Comparison of ENCODE assay signal across 24 mouse cellular contexts in genomic region chr6:148345001-148345400, GRCm38 (mm10).
A peak's percentile ranks its signal among the peaks of the same experiment; 100 is the strongest.
DNase-seq lines count a peak whose midpoint lies in the region; ATAC-seq and TF ChIP-seq lines count a peak whose summit lies in the region.
"Had no signal": no experiment of that assay in that cellular context is flagged by ENCODE, and none has a peak within 500 bp of the region (broad histone marks: within the 10 kb centered on the region; RNA-seq: fewer than 3 reads in every experiment).

No protein-coding gene starts in this region.

- no peak overlapping the region for H3K9ac ChIP-seq in heart, embryonic 11.5 days (ENCODE audit: low read depth, low read length)
- H3K9ac ChIP-seq in liver, postnatal 0 days (replicated peaks), result no peak overlapping the region
- no peak overlapping the region for H3K9ac ChIP-seq in liver, embryonic 12.5 days
- no peak overlapping the region for H3K9ac ChIP-seq in forebrain, embryonic 14.5 days (ENCODE audit: low read length)
- H3K9ac ChIP-seq: forebrain, embryonic 13.5 days; forebrain, postnatal 0 days; heart, embryonic 13.5 days; hindbrain, embryonic 12.5 days; hindbrain, embryonic 15.5 days; intestine, embryonic 15.5 days had no signal

- H3K9me3 ChIP-seq in heart, embryonic 10.5 days, result no peaks in the 10 kb centered on the region
- no peaks in the 10 kb centered on the region for H3K9me3 ChIP-seq in heart, embryonic 11.5 days (replicated peaks; ENCODE audit: control insufficient read depth, low read length)
- H3K9me3 ChIP-seq in liver, postnatal 0 days (ENCODE audit: low read length), result no peaks in the 10 kb centered on the region
- no peaks in the 10 kb centered on the region for H3K9me3 ChIP-seq in liver, embryonic 12.5 days (replicated peaks)
- H3K9me3 ChIP-seq in forebrain, embryonic 14.5 days (replicated peaks; ENCODE audit: control insufficient read depth, low read length), result no peaks in the 10 kb centered on the region
- H3K9me3 ChIP-seq: forebrain, embryonic 10.5 days; forebrain, embryonic 13.5 days; heart, embryonic 13.5 days; hindbrain, embryonic 12.5 days; hindbrain, embryonic 15.5 days; intestine, embryonic 15.5 days had no signal

- 76% methylated on average over 3 of the region's 3 CpGs for WGBS in heart, embryonic 10.5 days
- 70% methylated on average over 3 of the region's 3 CpGs for WGBS in heart, embryonic 11.5 days (ENCODE audit: insufficient replicate concordance)
- whole genome bisulfite sequencing in liver, postnatal 0 days (ENCODE audit: insufficient replicate concordance), result 34% methylated on average over 3 of the region's 3 CpGs
- WGBS in liver, embryonic 12.5 days (ENCODE audit: insufficient replicate concordance), result 33% methylated on average over 3 of the region's 3 CpGs
- 78% methylated on average over 3 of the region's 3 CpGs for WGBS in forebrain, embryonic 14.5 days

- ATAC-seq in heart, embryonic 11.5 days (replicated peaks; ENCODE audit: insufficient number of reproducible peaks, low FRiP score, low TSS enrichment), result no peak
- ATAC-seq in liver, postnatal 0 days, result peak; percentile 67
- ATAC-seq in liver, embryonic 12.5 days, result no peak
- peak; percentile 55 for ATAC-seq in megakaryocyte, adult 5-6 weeks (ENCODE audit: poor library complexity, severe bottlenecking)
- no peak for ATAC-seq in forebrain, embryonic 14.5 days
- ATAC-seq: activated CD4-positive, CD25-positive, alpha-beta regulatory T cell, adult 4 months; forebrain, embryonic 13.5 days; forebrain, postnatal 0 days; intestine, embryonic 15.5 days had no signal

- no peak for TF ChIP-seq EP300 in liver, postnatal 0 days (IDR thresholded peaks at IDR 0.05; ENCODE audit: low read depth)

- no peaks in the 10 kb centered on the region for H3K4me1 ChIP-seq in heart, embryonic 10.5 days
- no peaks in the 10 kb centered on the region for H3K4me1 ChIP-seq in heart, embryonic 11.5 days (ENCODE audit: control insufficient read depth, insufficient read depth, low read length)
- no peaks in the 10 kb centered on the region for H3K4me1 ChIP-seq in liver, postnatal 0 days (ENCODE audit: insufficient read depth)
- H3K4me1 ChIP-seq in liver, embryonic 12.5 days, result no peaks in the 10 kb centered on the region
- no peaks in the 10 kb centered on the region for H3K4me1 ChIP-seq in forebrain, embryonic 14.5 days (ENCODE audit: control insufficient read depth, insufficient read depth, low read length)
- H3K4me1 ChIP-seq: forebrain, embryonic 10.5 days; forebrain, embryonic 13.5 days; heart, embryonic 13.5 days; hindbrain, embryonic 12.5 days; hindbrain, embryonic 15.5 days; intestine, embryonic 15.5 days had no signal

- no peaks in the 10 kb centered on the region for H3K36me3 ChIP-seq in heart, embryonic 10.5 days
- H3K36me3 ChIP-seq in heart, embryonic 11.5 days (ENCODE audit: control insufficient read depth, insufficient read depth, low read length), result no peaks in the 10 kb centered on the region
- no peaks in the 10 kb centered on the region for H3K36me3 ChIP-seq in liver, postnatal 0 days (replicated peaks; ENCODE audit: insufficient read depth, low read length)
- H3K36me3 ChIP-seq in liver, embryonic 12.5 days, result no peaks in the 10 kb centered on the region
- no peaks in the 10 kb centered on the region for H3K36me3 ChIP-seq in forebrain, embryonic 14.5 days (ENCODE audit: control insufficient read depth, insufficient read depth, low read length)
- H3K36me3 ChIP-seq: forebrain, embryonic 10.5 days; heart, embryonic 13.5 days; hindbrain, embryonic 12.5 days; hindbrain, embryonic 15.5 days; intestine, embryonic 15.5 days had no signal

- no peak overlapping the region for H3K27ac ChIP-seq in heart, embryonic 10.5 days
- no peak overlapping the region for H3K27ac ChIP-seq in heart, embryonic 11.5 days (ENCODE audit: low read depth, low read length)
- no peak overlapping the region for H3K27ac ChIP-seq in liver, postnatal 0 days (ENCODE audit: low read depth)
- H3K27ac ChIP-seq in liver, embryonic 12.5 days, result no peak overlapping the region
- H3K27ac ChIP-seq in left cerebral cortex, adult 2 months, result no peak overlapping the region
- H3K27ac ChIP-seq in forebrain, embryonic 14.5 days (ENCODE audit: low read depth, low read length), result no peak overlapping the region
- H3K27ac ChIP-seq: forebrain, embryonic 10.5 days; forebrain, embryonic 13.5 days; gastrocnemius, adult 2 months; heart, embryonic 13.5 days; hindbrain, embryonic 12.5 days; hindbrain, embryonic 15.5 days; intestine, embryonic 15.5 days had no signal

- H3K4me3 ChIP-seq in heart, embryonic 10.5 days, result no peak overlapping the region
- no peak overlapping the region for H3K4me3 ChIP-seq in heart, embryonic 11.5 days (ENCODE audit: low read depth, low read length)
- H3K4me3 ChIP-seq in liver, postnatal 0 days (ENCODE audit: low read depth, low read length), result no peak overlapping the region
- H3K4me3 ChIP-seq in liver, embryonic 12.5 days, result no peak overlapping the region
- no peak overlapping the region for H3K4me3 ChIP-seq in left cerebral cortex, adult 2 months
- H3K4me3 ChIP-seq in forebrain, embryonic 14.5 days (ENCODE audit: low read depth, low read length), result no peak overlapping the region
- H3K4me3 ChIP-seq: forebrain, embryonic 10.5 days; forebrain, embryonic 13.5 days; gastrocnemius, adult 2 months; heart, embryonic 13.5 days; hindbrain, embryonic 12.5 days; hindbrain, embryonic 15.5 days; intestine, embryonic 15.5 days had no signal

- H3K27me3 ChIP-seq in heart, embryonic 10.5 days (ENCODE audit: insufficient read depth, poor library complexity, severe bottlenecking), result no peaks in the 10 kb centered on the region
- no peaks in the 10 kb centered on the region for H3K27me3 ChIP-seq in heart, embryonic 11.5 days (ENCODE audit: control insufficient read depth, insufficient read depth, low read length)
- H3K27me3 ChIP-seq in liver, postnatal 0 days (ENCODE audit: insufficient read depth, low read length), result no peaks in the 10 kb centered on the region
- H3K27me3 ChIP-seq in liver, embryonic 12.5 days (replicated peaks), result no peaks in the 10 kb centered on the region
- H3K27me3 ChIP-seq in forebrain, embryonic 14.5 days (replicated peaks; ENCODE audit: control insufficient read depth, insufficient read depth, low read length), result no peaks in the 10 kb centered on the region
- H3K27me3 ChIP-seq: forebrain, embryonic 13.5 days; heart, embryonic 13.5 days; hindbrain, embryonic 12.5 days; hindbrain, embryonic 15.5 days; intestine, embryonic 15.5 days had no signal

- peak; percentile 50 for DNase-seq in heart, embryonic 10.5 days (ENCODE audit: low spot score)
- DNase-seq in liver, postnatal 0 days, result no peak
- no peak for DNase-seq in left cerebral cortex, adult 2 months (ENCODE audit: extremely low spot score in 1 of 2, low spot score in 2 of 2)
- DNase-seq in forebrain, embryonic 14.5 days (ENCODE audit: low spot score), result no peak
- DNase-seq: adrenal gland, adult 8-10 months; adrenal gland, postnatal 25 days; B cell, adult 2 months; cerebellum, adult 11-12 months; cerebellum, adult 8-10 months; cerebellum, postnatal 10 days; cerebellum, postnatal 36 days; forebrain, postnatal 0 days; gastrocnemius, adult 2 months; gastrocnemius, postnatal 25 days had no signal

- H3K4me2 ChIP-seq in heart, embryonic 11.5 days, result no peak overlapping the region
- no peak overlapping the region for H3K4me2 ChIP-seq in liver, postnatal 0 days (ENCODE audit: low read depth, low read length)
- H3K4me2 ChIP-seq in liver, embryonic 12.5 days, result no peak overlapping the region
- H3K4me2 ChIP-seq in forebrain, embryonic 14.5 days (ENCODE audit: low read length), result no peak overlapping the region
- H3K4me2 ChIP-seq: forebrain, embryonic 13.5 days; heart, embryonic 13.5 days; hindbrain, embryonic 12.5 days; hindbrain, embryonic 15.5 days; intestine, embryonic 15.5 days had no signal

- intact Hi-C loops in left cerebral cortex, adult 2 months (cut with DNase I), result no loop called here

- no peak for TF ChIP-seq CTCF in liver, postnatal 0 days (IDR thresholded peaks at IDR 0.05; ENCODE audit: low read depth)
- TF ChIP-seq CTCF in left cerebral cortex, adult 2 months (IDR thresholded peaks at IDR 0.05), result no peak

Comparison
In these comparisons a context has a peak if more than half of its experiments do, and no peak if none do; other contexts are left out.
1. ATAC-seq: peak in liver, postnatal 0 days (single experiment) and megakaryocyte, adult 5-6 weeks (single experiment); none in heart, embryonic 11.5 days (single experiment), liver, embryonic 12.5 days (single experiment) and forebrain, embryonic 14.5 days (single experiment).